Mouse (Mus musculus) heart, adult 2 months (tissue): ENCODE measurements around the gene Sfta2. TPM values are rescaled to one million over a fixed set of nuclear protein-coding genes. Genes with fewer than 3 reads are reported as not detected.
A peak's percentile ranks its signal among the peaks of the same experiment; 100 is the strongest.

Source experiments
- DNase-seq, 2 experiments: peaks; one replicate each; pipeline ENCODE4 v3.0.0; 2021
- H3K27ac ChIP-seq: fragments of 200-600 bp; 2 replicates; pipeline ENCODE4 v1.8.1; 2022
- H3K27me3 ChIP-seq: fragments of 200-500 bp; 2 replicates; pipeline ENCODE4 v1.6.1; 2012; ENCODE audit warnings: mild to moderate bottlenecking, low read length, inconsistent platforms, mixed read lengths; ENCODE audit not compliant: control insufficient read depth, insufficient read depth
- H3K36me3 ChIP-seq: fragments of 200-500 bp; 2 replicates; pipeline ENCODE4 v1.6.1; 2012; ENCODE audit warnings: low read length, inconsistent platforms; ENCODE audit not compliant: control insufficient read depth, insufficient read depth
- H3K4me1 ChIP-seq: fragments of 200-500 bp; 2 replicates; pipeline ENCODE4 v1.6.1; 2011; ENCODE audit warnings: low read length; ENCODE audit not compliant: control insufficient read depth, insufficient read depth
- H3K4me3 ChIP-seq: fragments of 200-600 bp; 2 replicates; pipeline ENCODE4 v1.8.1; 2022
- H3K79me2 ChIP-seq: fragments of 200-500 bp; replicated peaks from 2 replicates; pipeline ENCODE4 v1.6.1; 2012; ENCODE audit warnings: mild to moderate bottlenecking, inconsistent platforms, low read length, moderate library complexity, mixed read lengths; ENCODE audit not compliant: control insufficient read depth, insufficient read depth
- H3K9ac ChIP-seq: fragments of 200-500 bp; 2 replicates; pipeline ENCODE4 v1.6.1; 2012; ENCODE audit warnings: low read depth, mild to moderate bottlenecking, control low read depth, inconsistent platforms, low read length, mixed read lengths
- CTCF ChIP-seq: fragments of 200-600 bp; IDR thresholded peaks from 2 replicates; pipeline ENCODE4 v1.8.1; 2022; ENCODE audit warnings: antibody characterized with exemption, mild to moderate bottlenecking, moderate library complexity
- EP300 ChIP-seq: fragments of 200-500 bp; IDR thresholded peaks from 2 replicates; pipeline ENCODE4 v1.6.1; 2011; ENCODE audit warnings: low read depth, low read length, control low read depth; ENCODE audit not compliant: insufficient read depth
- POLR2A ChIP-seq: fragments of 200-500 bp; IDR thresholded peaks from 2 replicates; pipeline ENCODE4 v1.6.1; 2011; ENCODE audit warnings: mild to moderate bottlenecking, low read depth, low read length, control low read depth; ENCODE audit not compliant: insufficient read depth
- WGBS: fragments of 180-500 bp; shearing (Covaris S2); methylation state at CpG from one replicate; pipeline ENCODE4 v1.1.7; 2018; 5-methylcytosine and 5-hydroxymethylcytosine counted together
- intact Hi-C: fragments of 180-260 bp; cut with DNase I; formaldehyde crosslinking; loops from one replicate; pipeline ENCODE4 v1.15.1; 2025
- polyA plus RNA-seq: library from polyadenylated mRNA; depleted of rRNA; stranded (reverse); fragments of >200 nt; gene quantifications from 2 replicates; pipeline ENCODE4 v1.2.3, GENCODE M21; 2012
- total RNA-seq, 2 experiments: library from RNA; stranded (reverse); gene quantifications; 2 replicates each; pipeline ENCODE4 v1.2.3; 2021

The Sfta2 gene
- total and polyA plus RNA-seq, 3 experiments: 0.47 TPM; not detected in 2

GRCm38 (mm10) chr17:35635699-35636111 lies 34.4 kb downstream of the Sfta2 start:
- H3K27ac ChIP-seq: no peak overlapping the region
- peak; percentile 57 to 62 for DNase-seq
- H3K4me3 ChIP-seq: peak overlapping the region; percentile 51
- H3K79me2 ChIP-seq: no peaks in the 10 kb centered on the region
- no peak overlapping the region for H3K9ac ChIP-seq
- TF ChIP-seq CTCF: peak; percentile 89; the same call in 1 of the 2 replicates
- no peak for TF ChIP-seq EP300
- H3K36me3 ChIP-seq: no peaks in the 10 kb centered on the region
- intact Hi-C loops: loop anchor here (1.0 kb wide), 1 partner anchor 90 kb away; no protein-coding TSS in a partner anchor
- no peaks in the 10 kb centered on the region for H3K4me1 ChIP-seq
- under 1% methylated on average over 15 of the region's 15 CpGs for WGBS
- no peaks in the 10 kb centered on the region for H3K27me3 ChIP-seq

GRCm38 (mm10) chr17:35636363-35636762 lies 35.0 kb downstream of the Sfta2 start:
- Histone ChIP-seq H3K79me2 (no peaks in the 10 kb centered on the region), H3K9ac (no peak overlapping the region), H3K36me3 (no peaks in the 10 kb centered on the region), H3K4me3 (no peak overlapping the region), H3K27me3 (no peaks in the 10 kb centered on the region), H3K4me1 (no peaks in the 10 kb centered on the region), H3K27ac (no peak overlapping the region)
- WGBS: 39% methylated on average over 5 of the region's 5 CpGs
- TF ChIP-seq CTCF (no peak), POLR2A (no peak), EP300 (no peak)
- no peak for DNase-seq
- intact Hi-C loops: no loop called here

GRCm38 (mm10) chr17:35638475-35639190 lies 37.3 kb downstream of the Sfta2 start:
- peak; percentile 53 to 63 for DNase-seq
- no peak for TF ChIP-seq CTCF
- TF ChIP-seq EP300: no peak
- TF ChIP-seq POLR2A: no peak
- intact Hi-C loops: no loop called here
- Histone ChIP-seq H3K36me3 (no peaks in the 10 kb centered on the region), H3K27ac (no peak overlapping the region), H3K4me1 (no peaks in the 10 kb centered on the region), H3K4me3 (no peak overlapping the region), H3K79me2 (no peaks in the 10 kb centered on the region), H3K9ac (no peak overlapping the region), H3K27me3 (no peaks in the 10 kb centered on the region)
- 17% methylated on average over 14 of the region's 14 CpGs for WGBS

- intact Hi-C loops: no loop called here
Measured at GRCm38 (mm10) chr17:35639352-35639751, 38.0 kb downstream of the Sfta2 start.

GRCm38 (mm10) chr17:35643609-35644236 lies 42.4 kb downstream of the Sfta2 start, which contains the start of gene Mucl3:
Mucl3 (minus strand) TSS chr17:35643695.
- DNase-seq: no peak
- 66% methylated on average over 13 of the region's 13 CpGs for WGBS
- intact Hi-C loops: no loop called here
- no peaks in the 10 kb centered on the region for H3K4me1 ChIP-seq
- H3K27ac ChIP-seq: no peak within 1 kb of the TSS
- TF ChIP-seq CTCF: no peak
- TF ChIP-seq EP300: no peak
- TF ChIP-seq POLR2A: no peak
- H3K9ac ChIP-seq: no peak within 1 kb of the TSS
- H3K4me3 ChIP-seq: no peak within 1 kb of the TSS
- no peaks in the 10 kb centered on the region for H3K79me2 ChIP-seq
- no peaks in the 10 kb centered on the region for H3K27me3 ChIP-seq
- no peaks in the 10 kb centered on the region for H3K36me3 ChIP-seq

More at GRCm38 (mm10) chr17:35639352-35639751, 38.0 kb downstream of the Sfta2 start:
- H3K9ac ChIP-seq: no peak overlapping the region
- no peaks in the 10 kb centered on the region for H3K4me1 ChIP-seq
- no peaks in the 10 kb centered on the region for H3K36me3 ChIP-seq
- no peak overlapping the region for H3K27ac ChIP-seq
- TF ChIP-seq EP300 (no peak), CTCF (no peak), POLR2A (no peak)
- no peaks in the 10 kb centered on the region for H3K27me3 ChIP-seq
- DNase-seq: no peak
- H3K4me3 ChIP-seq: no peak overlapping the region
- H3K79me2 ChIP-seq: no peaks in the 10 kb centered on the region
- WGBS: 25% methylated on average over 6 of the region's 6 CpGs

- no peak for DNase-seq
- Histone ChIP-seq H3K9ac (no peak overlapping the region), H3K4me3 (no peak overlapping the region), H3K27ac (no peak overlapping the region), H3K36me3 (no peaks in the 10 kb centered on the region), H3K27me3 (no peaks in the 10 kb centered on the region), H3K79me2 (no peaks in the 10 kb centered on the region), H3K4me1 (no peaks in the 10 kb centered on the region)
- intact Hi-C loops: no loop called here
- TF ChIP-seq CTCF (no peak), EP300 (no peak), POLR2A (no peak)
- WGBS: 65% methylated on average over 2 of the region's 2 CpGs
Measured at GRCm38 (mm10) chr17:35649429-35649828, 48.1 kb downstream of the Sfta2 start.
